Mouse (Mus musculus): ENCODE measurements around the gene Gm826.

Gene Gm826

DNA sequence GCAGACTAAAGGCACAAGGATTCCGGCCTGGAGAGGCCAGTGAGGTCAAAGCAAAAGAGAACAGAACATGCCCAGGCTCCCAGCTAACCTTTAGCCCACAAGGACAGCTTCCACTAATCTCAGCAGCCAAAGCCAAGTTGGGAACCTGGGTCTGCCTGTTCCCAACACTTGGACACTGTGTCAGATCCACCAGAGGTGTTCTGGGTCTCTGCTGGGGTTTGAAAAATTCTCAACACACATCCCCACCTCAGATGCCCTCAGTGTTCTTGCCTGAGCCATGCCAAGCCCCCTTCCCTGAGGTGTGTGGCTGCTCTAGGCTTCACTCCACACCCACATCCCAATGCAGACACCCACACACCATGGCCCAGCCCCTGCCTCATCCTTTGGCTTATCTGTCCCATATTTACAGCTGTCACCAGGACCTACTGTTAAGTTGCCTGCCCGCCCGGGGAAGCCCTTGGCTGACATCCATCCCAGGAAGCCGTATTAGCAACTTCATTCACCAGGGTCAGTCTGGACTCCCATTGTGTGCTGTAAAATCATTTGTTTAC lies at the start of gene Gm826:
Gm826 (minus strand) TSS at position 52 of the 551 bp plus-strand sequence.
- peak in 1 of 2 experiments; percentile 54 for DNase-seq

- no peak for DNase-seq
Measured at GRCm38 (mm10) chr2:160383418-160383817, 49.5 kb upstream of the Gm826 start.

DNA sequence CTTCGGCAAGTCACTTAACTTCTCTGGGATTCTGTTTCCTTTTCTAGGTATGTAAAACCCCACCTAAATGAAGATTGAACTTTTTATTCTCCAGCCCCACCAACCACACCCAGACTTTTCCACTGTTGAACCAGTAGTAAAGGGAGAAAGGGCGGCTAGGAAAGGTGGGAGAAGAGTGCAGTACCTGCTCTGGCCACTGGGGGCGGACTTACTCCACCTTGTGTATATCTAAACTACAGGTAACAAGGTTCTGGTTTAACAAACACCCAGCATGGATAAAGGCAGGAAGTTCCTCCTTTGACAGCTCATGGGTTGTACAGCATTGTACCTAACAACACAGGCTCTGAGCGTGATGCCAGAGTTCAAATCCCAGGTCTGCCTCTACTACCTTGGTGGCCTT lies 44.3 kb upstream of the Gm826 start:
- peak; percentile 22 to 68 for DNase-seq

DNA sequence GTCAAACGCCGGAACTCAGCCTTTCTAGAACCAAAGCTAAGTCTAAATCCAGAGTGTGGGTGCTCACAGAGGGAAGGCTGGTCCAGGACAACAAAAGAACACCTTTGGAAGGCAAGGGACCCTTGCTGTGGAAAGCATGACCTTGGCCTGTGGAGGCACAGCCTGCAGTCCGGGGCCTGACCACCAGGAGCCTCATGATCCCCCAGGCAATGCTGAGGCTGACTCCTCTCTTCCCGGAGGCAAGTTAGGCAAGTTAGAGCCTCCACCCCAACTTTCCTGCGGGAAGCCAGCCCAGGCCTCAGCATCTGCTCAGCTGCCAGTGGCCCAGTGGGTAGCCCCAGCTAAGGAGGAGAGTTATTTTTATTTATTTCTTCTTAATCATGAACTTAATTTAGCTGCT lies 42.3 kb upstream of the Gm826 start:
- no peak for DNase-seq

GRCm38 (mm10) chr2:160369653-160370420 lies 35.9 kb upstream of the Gm826 start:
- no peak for DNase-seq

DNA sequence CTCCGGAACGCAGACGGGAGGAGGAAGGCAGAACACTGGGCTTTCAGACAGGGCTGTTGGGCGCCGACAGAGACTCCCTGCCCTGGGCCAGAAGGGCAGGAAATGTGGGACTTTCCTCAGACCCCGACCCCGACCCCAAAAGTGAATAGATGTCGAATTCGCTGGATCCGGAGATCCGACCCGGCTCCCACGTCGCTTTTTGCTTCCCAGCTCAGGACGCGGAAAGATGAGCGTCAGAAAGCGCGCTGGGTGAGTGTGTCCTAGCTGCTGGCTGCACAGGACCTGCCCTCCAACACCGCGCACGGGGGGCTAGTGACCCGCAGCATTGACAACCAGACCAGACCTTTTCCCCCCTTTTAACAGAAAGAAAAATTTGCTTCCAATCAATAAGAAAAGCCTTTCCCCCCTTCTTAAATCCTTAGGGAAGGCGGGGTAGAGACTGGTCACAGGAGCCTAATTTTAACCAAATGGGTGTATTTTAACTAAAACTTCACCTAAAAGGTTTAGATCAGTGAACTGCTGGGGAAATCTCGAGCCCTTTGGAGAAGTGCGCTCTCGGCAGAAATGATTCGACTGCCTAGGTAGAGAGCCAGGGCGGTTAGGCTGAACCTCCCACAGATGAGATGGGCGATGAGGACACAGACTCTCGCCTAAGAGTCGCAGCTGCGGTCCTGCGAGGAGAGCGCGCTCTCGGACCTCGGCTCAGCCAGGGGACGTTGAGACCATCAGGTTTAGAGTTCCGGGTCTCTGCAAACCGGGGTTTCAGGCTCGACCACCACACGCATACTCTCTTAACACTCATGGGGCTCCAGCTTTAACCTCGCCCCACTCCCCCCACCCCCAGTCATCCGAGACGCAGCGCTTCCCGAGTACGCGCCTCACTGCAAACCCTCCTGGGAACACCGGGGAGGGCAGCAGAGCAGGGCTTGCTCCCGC lies 34.7 kb upstream of the Gm826 start:
- no peak for DNase-seq

DNA sequence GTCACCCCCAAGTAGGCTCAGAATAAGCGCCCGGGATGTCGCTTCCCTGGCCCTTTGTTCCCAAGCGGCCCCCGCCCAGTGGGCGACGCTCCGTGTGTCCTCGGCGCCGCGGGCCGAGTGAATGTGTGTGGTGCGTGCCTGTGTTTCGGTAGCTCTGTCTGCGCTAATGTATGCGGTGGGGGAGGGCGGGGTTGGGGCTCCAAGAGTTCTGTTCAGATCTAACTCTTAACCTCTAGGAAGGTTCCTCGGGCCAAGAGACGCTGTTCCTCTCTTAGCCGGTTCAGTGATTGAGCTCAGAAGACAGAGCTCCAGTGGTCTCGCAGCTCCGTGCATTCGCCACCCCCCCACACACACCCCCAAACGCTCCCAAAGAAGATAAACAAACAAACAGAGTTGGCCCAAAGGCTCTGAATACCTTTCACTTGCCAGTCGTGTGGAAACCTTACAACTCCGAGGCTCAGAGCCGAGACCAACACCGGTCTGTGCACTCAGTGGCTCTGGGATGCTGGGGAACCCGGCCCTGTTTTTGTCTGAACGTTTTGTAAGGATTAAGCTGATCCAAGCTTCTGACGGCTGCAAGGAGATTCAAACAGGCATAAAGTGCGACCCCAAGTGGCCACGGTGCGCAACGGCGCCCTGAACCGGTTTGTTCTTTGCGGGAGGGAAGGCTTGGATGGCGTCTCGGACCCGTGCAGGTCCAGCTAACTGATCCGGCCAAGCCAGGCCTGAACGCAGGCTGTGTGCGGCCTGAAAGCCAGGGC lies 33.7 kb upstream of the Gm826 start:
- DNase-seq: peak; percentile 85 to 93

DNA sequence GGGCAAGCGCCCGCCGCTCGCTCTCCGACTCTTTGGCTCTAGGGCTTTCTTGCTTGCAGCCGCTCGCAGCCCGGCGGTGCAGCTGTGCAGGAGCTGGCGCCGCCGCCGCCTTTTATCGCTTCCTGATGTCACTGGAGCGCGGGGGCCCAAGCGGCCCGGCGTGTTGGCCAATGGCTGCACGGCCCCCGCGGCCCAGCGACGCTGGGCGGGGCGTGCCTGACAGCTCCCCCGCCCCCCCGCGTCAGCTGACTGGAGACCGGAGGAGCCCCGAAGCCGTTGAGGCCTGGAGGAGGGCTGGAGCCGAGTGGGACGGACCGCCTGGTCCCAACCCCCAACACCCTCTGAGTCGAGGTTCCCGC lies 33.0 kb upstream of the Gm826 start, which contains the start of gene Mafb:
Mafb (minus strand) TSS at position 86 of the 359 bp plus-strand sequence.
- DNase-seq: peak; percentile 89 to 93

GRCm38 (mm10) chr2:160366111-160366979 lies 32.4 kb upstream of the Gm826 start:
- peak in 1 of 2 experiments; percentile 12 for DNase-seq

- DNase-seq: peak; percentile 39 to 50
Measured at GRCm38 (mm10) chr2:160365107-160365911, 31.3 kb upstream of the Gm826 start.

- DNase-seq: no peak
Measured at GRCm38 (mm10) chr2:160364666-160365065, 30.7 kb upstream of the Gm826 start.

- DNase-seq: no peak
Measured at GRCm38 (mm10) chr2:160364128-160364650, 30.2 kb upstream of the Gm826 start.

DNA sequence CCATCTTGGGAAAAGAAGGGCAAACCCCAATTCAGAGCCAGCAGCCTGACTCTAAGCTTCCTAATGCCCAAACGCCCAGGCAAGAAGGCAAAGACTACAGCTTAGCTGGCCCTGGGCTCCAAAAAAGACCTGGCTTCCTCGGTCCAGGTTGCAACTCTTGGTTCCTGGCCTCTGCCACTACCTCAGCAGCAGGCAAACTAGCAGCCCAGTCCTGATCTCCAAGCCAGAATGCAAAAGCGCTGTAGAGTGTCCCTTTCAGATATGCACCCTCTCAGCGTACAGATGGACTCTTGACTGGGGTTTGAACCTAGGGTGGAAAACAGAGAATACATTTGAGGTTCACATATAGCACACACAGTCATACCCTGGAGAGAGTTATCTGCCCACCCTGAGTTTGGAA lies 29.2 kb upstream of the Gm826 start:
- no peak for DNase-seq

DNA sequence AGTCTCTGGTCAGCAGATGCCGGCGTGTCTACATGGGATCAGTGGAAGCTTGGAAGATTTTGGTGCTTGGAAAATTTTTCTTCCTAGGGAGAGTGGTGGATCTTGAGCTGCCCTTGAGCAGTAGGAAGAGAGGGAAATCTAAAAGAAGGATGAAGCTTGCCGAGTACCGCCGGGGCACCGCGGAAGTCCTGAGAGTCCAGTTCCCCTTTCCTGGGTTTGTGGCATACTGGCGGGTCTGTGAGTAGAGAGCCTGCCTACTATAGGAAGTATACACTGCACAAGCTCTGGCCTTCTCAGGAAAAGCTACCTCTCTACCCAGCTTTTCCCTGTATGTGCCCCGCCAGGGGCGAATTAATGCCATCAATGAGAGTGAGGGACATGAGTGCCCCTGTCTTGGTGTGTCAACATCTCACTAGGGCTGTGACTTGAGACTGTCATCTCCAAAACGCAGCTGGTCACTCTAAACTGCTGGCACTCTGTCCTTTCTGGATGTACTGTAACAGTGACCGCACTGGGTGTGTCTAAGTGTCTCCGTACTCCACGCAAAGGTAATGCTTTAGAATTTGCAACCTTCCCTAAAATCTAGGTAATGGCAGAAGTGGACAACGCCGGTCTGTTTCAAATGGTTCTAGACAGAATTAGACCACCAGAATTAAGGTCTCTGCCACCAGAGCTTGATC lies 27.6 kb upstream of the Gm826 start:
- DNase-seq: no peak

GRCm38 (mm10) chr2:160360234-160360874 lies 26.4 kb upstream of the Gm826 start:
- DNase-seq: no peak

DNA sequence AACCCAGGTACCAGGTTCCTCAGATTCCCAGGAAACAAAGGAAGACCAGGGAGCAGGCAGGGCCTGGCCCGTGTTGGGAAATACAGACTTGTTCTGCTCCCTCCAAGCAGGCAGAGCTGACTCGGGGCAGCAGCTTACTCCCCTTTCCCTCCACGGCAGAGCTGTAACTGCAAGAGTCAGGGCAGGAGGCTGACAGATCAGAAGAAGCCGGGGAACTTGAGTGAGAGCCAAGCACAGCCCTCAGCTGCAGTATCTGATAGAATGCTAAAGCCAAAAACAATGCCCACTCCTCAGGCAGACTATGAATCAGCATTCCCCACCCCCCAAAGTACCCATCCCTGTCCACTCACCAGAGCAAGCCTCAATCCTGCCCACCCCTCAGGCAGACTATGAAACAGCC lies 24.9 kb upstream of the Gm826 start:
- no peak for DNase-seq

GRCm38 (mm10) chr2:160357442-160357841 lies 23.5 kb upstream of the Gm826 start:
- no peak for DNase-seq

- peak in 1 of 2 experiments; percentile 36 for DNase-seq
Measured at GRCm38 (mm10) chr2:160356132-160356531, 22.2 kb upstream of the Gm826 start.

- no peak for DNase-seq
Measured at GRCm38 (mm10) chr2:160354319-160354718, 20.4 kb upstream of the Gm826 start.

Data from kidney, adult 8-10 months (tissue).